Mouse (Mus musculus) olfactory bulb, adult 2 months (tissue): ENCODE results near the gene Sorbs2.

Source experiments
- CTCF ChIP-seq: fragments of 200-500 bp; IDR thresholded peaks from 2 replicates; pipeline ENCODE4 v1.5.1; 2012; ENCODE audit warnings: low read depth, mild to moderate bottlenecking, low read length, moderate library complexity; ENCODE audit not compliant: insufficient read depth
- POLR2A ChIP-seq: fragments of 200-500 bp; IDR thresholded peaks from 2 replicates; pipeline ENCODE4 v1.6.1; 2012; ENCODE audit warnings: mild to moderate bottlenecking, low read depth, low read length, moderate library complexity; ENCODE audit not compliant: insufficient read depth

DNA sequence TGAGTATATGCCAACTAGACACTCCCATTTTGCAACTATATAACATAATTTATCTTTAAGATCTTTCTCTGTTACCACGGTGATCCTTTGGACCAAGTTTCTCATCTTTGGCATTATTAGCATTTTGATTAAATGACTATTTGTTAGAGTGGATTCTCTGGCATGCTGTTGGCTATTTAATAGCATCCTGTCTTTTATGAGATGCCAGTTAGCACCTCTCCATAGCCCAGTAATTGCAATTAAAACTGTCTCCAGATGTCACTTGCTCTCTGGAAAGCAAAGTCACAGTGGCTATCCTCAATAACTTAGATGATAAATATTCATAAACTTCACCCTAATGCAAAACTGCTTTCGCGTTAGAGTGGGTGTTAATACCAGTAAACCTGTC lies 170.3 kb downstream of the Sorbs2 start:
- TF ChIP-seq CTCF (no peak), POLR2A (no peak)
